Mouse (Mus musculus) embryonic fibroblast, embryonic 13.5 days (primary cell): ENCODE results near the gene Atp8b2.

Experiments used
- CTCF ChIP-seq: IDR thresholded peaks from 2 replicates; pipeline ENCODE4 v1.5.1; 2011; ENCODE audit warnings: mild to moderate bottlenecking, control low read depth, low read length, moderate library complexity, borderline replicate concordance; ENCODE audit not compliant: insufficient read depth
- POLR2A ChIP-seq: IDR thresholded peaks from 2 replicates; pipeline ENCODE4 v1.6.1; 2011; ENCODE audit warnings: low read depth, mild to moderate bottlenecking, control low read depth, low read length, moderate library complexity

- TF ChIP-seq POLR2A (no peak), CTCF (peak; percentile 30; the same call in 1 of the 2 replicates)
These were observed 18.3 kb downstream of the Atp8b2 start for GRCm38 (mm10) chr3:89945026-89945425.
